Mouse (Mus musculus): ENCODE results near the gene Cyth1. TPM values are rescaled to one million over a fixed set of nuclear protein-coding genes. Genes with fewer than 3 reads are reported as not detected.

The Cyth1 gene
- polyA plus RNA-seq, 1 experiment from 2014 or later = 17.7 TPM

GRCm38 (mm10) chr11:118085176-118085575, 163.2 kb downstream of the Cyth1 start:
- Histone ChIP-seq H3K36me3 (ENCODE audit: control insufficient read depth, insufficient read depth, low read length) (no peaks in the 10 kb centered on the region), H3K9me3 (ENCODE audit: control insufficient read depth, low read length) (no peaks in the 10 kb centered on the region), H3K4me3 (ENCODE audit: low read depth, low read length) (no peak overlapping the region), H3K27ac (ENCODE audit: low read depth, low read length) (no peak overlapping the region), H3K27me3 (ENCODE audit: control insufficient read depth, insufficient read depth, low read length) (no peaks in the 10 kb centered on the region), H3K4me2 (ENCODE audit: low read depth, low read length) (no peak overlapping the region), H3K9ac (replicated peaks; ENCODE audit: low read depth, low read length) (no peak overlapping the region), H3K4me1 (ENCODE audit: control insufficient read depth, insufficient read depth, low read length) (no peaks in the 10 kb centered on the region)
- no peak for ATAC-seq (ENCODE audit: low read depth)
- WGBS = 81% methylated on average over 4 of the region's 4 CpGs

- Histone ChIP-seq H3K9ac (replicated peaks; ENCODE audit: low read depth, low read length) (no peak overlapping the region), H3K9me3 (ENCODE audit: control insufficient read depth, low read length) (no peaks in the 10 kb centered on the region), H3K36me3 (ENCODE audit: control insufficient read depth, insufficient read depth, low read length) (no peaks in the 10 kb centered on the region), H3K4me3 (ENCODE audit: low read depth, low read length) (no peak overlapping the region), H3K4me1 (ENCODE audit: control insufficient read depth, insufficient read depth, low read length) (no peaks in the 10 kb centered on the region), H3K27ac (ENCODE audit: low read depth, low read length) (no peak overlapping the region), H3K27me3 (ENCODE audit: control insufficient read depth, insufficient read depth, low read length) (no peaks in the 10 kb centered on the region), H3K4me2 (ENCODE audit: low read depth, low read length) (no peak overlapping the region)
- ATAC-seq (ENCODE audit: low read depth) = no peak
- WGBS = 88% methylated on average over 3 of the region's 3 CpGs
Observed at GRCm38 (mm10) chr11:118084266-118084665, 164.1 kb downstream of the Cyth1 start.

GRCm38 (mm10) chr11:118083811-118084210, 164.6 kb downstream of the Cyth1 start:
- Histone ChIP-seq H3K27ac (ENCODE audit: low read depth, low read length) (no peak overlapping the region), H3K9me3 (ENCODE audit: control insufficient read depth, low read length) (no peaks in the 10 kb centered on the region), H3K36me3 (ENCODE audit: control insufficient read depth, insufficient read depth, low read length) (no peaks in the 10 kb centered on the region), H3K4me3 (ENCODE audit: low read depth, low read length) (no peak overlapping the region), H3K9ac (replicated peaks; ENCODE audit: low read depth, low read length) (no peak overlapping the region), H3K4me2 (ENCODE audit: low read depth, low read length) (no peak overlapping the region), H3K27me3 (ENCODE audit: control insufficient read depth, insufficient read depth, low read length) (no peaks in the 10 kb centered on the region), H3K4me1 (ENCODE audit: control insufficient read depth, insufficient read depth, low read length) (no peaks in the 10 kb centered on the region)
- no peak for ATAC-seq (ENCODE audit: low read depth)
- WGBS = 10% methylated on average over 6 of the region's 6 CpGs

- H3K36me3 ChIP-seq (ENCODE audit: control insufficient read depth, insufficient read depth, low read length) = no peaks in the 10 kb centered on the region
- H3K9me3 ChIP-seq (ENCODE audit: control insufficient read depth, low read length) = no peaks in the 10 kb centered on the region
- no peak overlapping the region for H3K4me3 ChIP-seq (ENCODE audit: low read depth, low read length)
- WGBS = 86% methylated on average over 14 of the region's 14 CpGs
- no peaks in the 10 kb centered on the region for H3K4me1 ChIP-seq (ENCODE audit: control insufficient read depth, insufficient read depth, low read length)
- no peaks in the 10 kb centered on the region for H3K27me3 ChIP-seq (ENCODE audit: control insufficient read depth, insufficient read depth, low read length)
- H3K9ac ChIP-seq (replicated peaks; ENCODE audit: low read depth, low read length) = no peak overlapping the region
- no peak overlapping the region for H3K4me2 ChIP-seq (ENCODE audit: low read depth, low read length)
- no peak overlapping the region for H3K27ac ChIP-seq (ENCODE audit: low read depth, low read length)
- no peak for ATAC-seq (ENCODE audit: low read depth)
Observed at GRCm38 (mm10) chr11:118082294-118082693, 166.1 kb downstream of the Cyth1 start.

Other genes starting within 250 kb of the Cyth1 start
- gene Dnah17, start 118.0 kb downstream of the Cyth1 start, polyA plus RNA-seq (2014; fragmentation: Nextera tagmentation; extraction: Ambion mirVana) = 0.31 and 0.43 TPM in 2 replicates
- gene Usp36, start 41.7 kb upstream of the Cyth1 start, polyA plus RNA-seq (2014; fragmentation: Nextera tagmentation; extraction: Ambion mirVana) = 14.5 and 15.2 TPM in 2 replicates
- 0.31 TPM in 1 of 2 replicates, not detected in the other for gene Cep295nl, start 93.9 kb upstream of the Cyth1 start, polyA plus RNA-seq (2014; fragmentation: Nextera tagmentation; extraction: Ambion mirVana)
- gene Timp2, start 107.1 kb upstream of the Cyth1 start, polyA plus RNA-seq (2014; fragmentation: Nextera tagmentation; extraction: Ambion mirVana) = 91.4 and 94.6 TPM in 2 replicates
- 1.9 and 4.0 TPM in 2 replicates for gene Lgals3bp, start 153.5 kb upstream of the Cyth1 start, polyA plus RNA-seq (2014; fragmentation: Nextera tagmentation; extraction: Ambion mirVana)
- 21.2 and 27.0 TPM in 2 replicates for gene Cant1, start 170.5 kb upstream of the Cyth1 start, polyA plus RNA-seq (2014; fragmentation: Nextera tagmentation; extraction: Ambion mirVana)
- 3.3 and 6.2 TPM in 2 replicates for gene C1qtnf1, start 179.6 kb upstream of the Cyth1 start, polyA plus RNA-seq (2014; fragmentation: Nextera tagmentation; extraction: Ambion mirVana)
- gene Engase, start 228.2 kb upstream of the Cyth1 start, polyA plus RNA-seq (2014; fragmentation: Nextera tagmentation; extraction: Ambion mirVana) = 5.9 and 6.0 TPM in 2 replicates